Mouse (Mus musculus) retina, postnatal 1 day (tissue): ENCODE data around the gene Pard3.
A peak's percentile ranks its signal among the peaks of the same experiment; 100 is the strongest.

Source experiments
- DNase-seq: peaks from one replicate; pipeline ENCODE4 v3.0.0-alpha.2; 2012

The Pard3 gene

DNA sequence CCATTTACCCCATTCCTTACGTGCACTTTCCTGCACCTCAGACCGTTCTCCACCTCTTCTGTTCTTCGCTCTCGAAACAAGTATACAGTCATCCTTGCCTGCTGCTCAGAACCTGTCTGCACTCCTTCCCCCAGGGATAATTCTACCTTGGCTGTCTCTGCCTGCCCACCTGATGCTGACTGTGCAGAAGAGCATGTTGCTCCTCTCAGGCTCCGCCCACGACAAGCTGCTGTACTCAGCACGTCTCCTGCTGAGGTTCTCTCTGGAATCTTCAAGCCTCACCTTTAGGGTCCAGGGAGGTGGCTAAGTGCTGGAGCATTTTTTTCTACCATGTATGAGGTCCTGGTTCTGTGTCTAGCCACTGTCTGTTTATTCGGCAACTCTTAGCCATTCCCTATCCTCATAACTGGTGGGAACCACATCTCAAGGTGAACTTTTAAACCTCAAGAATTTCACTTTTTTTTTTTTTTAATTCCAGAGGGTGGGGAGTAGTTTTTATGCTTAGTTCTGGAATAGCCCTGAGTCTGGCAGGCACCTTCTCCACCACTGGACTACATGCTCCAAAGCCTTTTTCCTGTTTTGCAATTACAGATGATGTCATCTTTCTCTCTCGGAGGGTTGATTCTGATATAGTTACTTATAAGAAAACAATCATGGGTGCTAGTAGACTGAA, 376.6 kb downstream of the Pard3 start:
- no peak for DNase-seq

DNA sequence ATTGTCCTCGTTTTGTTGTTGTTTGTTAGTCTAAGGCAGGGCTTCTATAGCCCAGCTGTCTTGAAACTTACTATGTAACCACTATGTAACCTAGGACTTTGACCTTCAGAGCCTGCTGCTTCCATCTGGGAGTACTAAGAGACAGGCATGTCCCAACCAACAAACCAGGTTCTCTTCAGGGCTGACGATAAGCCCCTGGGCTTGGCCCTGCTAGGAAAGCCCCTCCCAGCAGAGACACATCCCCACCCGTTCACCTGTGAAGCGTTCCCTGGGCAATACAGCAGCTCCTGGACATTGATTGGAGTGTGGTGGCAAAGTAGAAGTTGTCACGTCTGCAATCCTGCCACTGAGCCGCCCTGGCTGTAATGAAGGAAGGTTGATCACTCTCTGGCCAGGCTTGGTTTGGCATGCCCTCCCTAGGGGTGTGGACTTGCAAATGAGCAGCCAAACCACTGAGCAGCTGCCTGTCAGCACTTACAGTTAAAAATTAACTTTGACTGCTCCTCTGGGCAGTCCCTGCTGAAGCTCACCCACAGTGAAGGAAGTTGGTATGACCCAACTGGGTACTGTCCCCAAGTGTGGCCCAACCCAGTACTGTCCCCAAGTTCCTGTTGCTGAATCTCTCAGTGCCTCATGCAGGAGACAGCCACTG, 377.3 kb downstream of the Pard3 start:
- peak; percentile 8 for DNase-seq

DNA sequence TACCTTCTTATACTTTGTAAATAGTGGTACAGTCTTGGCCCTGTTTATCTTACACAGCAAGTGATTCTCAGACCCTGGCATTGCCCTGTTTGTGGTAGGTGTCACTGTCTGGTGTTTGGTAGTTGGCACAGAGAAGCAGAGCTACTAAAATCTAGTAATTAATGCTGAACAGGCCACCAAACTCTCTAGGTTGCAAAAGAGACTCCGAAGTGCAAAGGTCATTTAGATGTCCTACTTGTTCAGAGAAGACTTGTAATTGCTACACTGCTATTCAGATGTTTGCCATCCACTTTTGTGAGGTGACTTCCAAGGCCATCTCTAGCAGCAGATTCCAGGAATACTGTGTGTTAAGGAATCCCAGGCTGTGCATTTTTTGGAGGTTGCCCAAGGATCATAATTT, 383.7 kb downstream of the Pard3 start:
- no peak for DNase-seq

DNA sequence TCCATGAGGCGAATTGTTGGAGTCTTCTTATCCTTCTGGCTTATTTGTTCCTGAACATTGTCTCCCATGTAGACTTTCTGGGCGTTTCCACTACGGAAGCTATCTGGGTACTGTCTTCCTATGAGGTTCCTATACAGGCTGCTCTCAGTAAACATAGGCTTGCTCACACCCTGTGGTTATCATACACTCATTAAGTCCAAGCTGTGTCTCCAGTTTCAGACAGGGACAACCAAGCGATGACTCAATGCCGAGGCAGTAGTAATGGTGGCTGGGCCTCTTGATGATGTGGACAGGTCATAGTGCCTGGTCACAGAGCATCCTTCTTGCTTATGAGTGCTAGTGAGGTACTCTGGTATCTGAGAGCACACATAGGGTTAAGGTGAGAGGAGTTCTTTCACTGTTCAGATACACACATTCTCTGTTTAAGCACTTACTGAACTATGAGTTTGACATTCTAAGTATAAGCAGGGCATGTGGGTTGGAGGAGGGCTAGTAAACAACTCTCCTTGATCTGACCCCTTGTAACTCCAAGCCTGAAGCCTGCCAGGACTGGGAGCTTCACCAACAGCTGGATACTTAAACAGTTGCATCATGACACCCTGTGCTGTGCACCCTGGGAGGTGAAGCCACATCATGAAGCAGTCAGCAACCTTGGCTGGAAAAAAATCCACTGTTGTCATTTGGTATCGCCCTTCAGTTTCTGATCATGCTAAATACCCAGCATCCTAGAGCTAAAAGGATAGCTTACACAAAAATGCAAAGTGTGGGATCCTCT, 385.6 kb downstream of the Pard3 start:
- DNase-seq = no peak

DNA sequence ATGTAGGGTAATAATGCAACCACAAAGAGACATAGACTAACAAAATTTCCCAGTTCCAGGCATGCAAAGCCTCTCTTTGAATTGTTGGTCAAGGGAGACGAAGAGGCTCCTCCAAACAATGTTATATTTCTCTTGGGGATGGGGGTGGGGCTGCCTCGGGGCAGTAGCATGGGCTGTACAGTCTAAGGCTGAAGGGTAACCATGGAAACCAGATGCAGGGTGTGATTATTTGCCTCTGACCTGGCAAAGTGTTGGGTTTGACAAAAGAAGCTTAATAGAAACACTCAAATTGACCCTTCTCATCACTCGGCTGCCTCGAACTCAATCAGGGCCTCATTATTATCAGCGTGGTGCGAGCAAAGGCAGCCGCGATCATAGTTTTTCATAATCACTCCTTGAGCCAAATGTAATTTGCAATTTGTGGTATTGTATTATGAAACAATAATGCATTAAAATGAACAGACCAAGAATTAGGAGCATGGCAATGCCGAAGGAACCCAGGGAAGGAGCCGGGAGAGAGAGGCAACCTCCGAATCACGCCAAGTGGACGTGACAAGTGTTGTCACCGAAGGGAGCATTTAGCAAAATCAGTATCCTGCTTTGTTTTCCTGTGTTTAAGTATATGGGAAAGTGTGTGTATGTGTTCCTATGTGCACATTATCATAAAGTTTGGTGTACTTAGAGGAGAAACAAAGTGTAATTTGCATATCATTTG, 387.4 kb downstream of the Pard3 start:
- peak; percentile 77 for DNase-seq

DNA sequence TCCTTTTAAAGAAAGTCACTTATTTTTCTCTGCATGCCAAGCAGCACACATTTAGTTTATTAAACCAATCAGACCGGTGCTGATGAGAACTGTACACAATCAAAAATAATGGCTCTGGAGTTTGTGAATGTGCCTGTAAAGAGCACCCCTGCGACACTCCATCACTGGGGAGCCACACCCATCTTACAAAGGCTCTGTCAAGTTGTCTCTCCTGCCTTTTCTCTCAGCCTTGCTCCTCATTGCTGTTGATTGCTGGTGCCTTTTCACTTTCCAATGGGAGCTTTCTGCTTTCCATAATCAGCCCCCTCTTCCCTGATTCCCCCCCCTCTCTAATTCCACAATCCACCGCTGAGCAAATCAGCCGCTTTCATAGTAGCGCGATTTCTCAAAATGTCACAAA, 388.7 kb downstream of the Pard3 start:
- DNase-seq = no peak

DNA sequence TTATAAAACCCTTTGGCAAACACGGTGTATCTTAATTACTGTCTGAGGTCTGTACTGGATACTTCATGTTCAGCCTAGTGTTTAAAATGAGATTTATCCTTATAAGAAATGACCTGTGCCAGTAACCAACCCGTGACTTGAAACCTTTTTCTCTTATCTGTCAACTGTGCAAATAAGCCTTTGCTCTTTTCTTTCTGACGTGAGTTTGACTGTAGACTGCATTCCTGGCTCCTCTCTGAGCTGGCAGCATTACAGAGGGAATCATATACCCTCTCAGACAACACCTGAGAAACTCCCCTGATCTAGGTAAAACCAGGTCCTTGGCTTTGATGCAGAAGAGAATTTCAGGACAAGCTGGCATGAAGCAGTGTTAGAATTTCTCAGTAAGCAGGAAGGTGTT, 394.2 kb downstream of the Pard3 start:
- no peak for DNase-seq

DNA sequence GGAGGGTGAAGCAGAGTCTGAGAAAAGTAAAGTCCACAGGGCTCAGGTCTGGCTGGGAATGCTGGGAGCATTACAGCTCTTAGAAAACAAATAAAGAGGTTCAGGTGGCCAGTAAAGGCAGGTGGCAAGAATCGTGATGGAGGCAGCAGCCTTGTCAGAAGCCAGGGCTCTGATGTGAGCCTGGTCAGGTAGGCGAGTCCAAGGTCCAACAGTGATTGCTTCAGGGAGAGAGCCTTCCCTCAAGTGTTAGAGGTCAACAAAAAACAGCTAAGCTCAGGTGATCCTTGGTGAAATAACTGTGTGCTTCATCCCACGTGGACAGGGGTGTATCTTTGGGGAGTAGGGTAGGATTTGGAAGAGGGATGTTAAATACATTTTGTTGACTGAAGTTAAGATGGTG, 397.5 kb downstream of the Pard3 start:
- no peak for DNase-seq

DNA sequence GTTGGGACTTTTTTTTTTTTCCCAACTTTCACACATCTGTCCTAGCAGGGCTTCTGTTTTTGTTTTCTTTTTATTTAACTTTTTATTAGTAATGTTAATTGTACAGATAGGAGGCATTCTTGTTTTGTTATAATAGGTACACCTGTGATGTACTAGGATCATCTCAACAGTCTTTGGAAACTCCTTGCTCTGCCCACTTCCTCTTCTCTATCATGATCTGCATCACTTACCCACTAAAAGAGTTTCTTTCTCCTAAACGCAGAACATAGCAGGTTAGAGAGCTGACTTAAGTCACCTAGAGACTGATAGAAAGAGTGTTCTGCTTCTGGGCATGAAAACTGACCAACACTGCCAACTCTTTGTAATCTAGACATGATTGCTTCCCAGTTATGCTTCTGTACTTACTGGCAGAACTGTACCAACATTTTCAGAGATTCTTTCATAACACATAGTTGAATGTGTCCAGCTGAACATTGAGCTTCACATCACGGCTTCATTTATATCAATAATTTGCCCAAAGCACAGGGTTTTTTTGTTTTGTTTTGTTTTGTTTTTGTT, 398.8 kb downstream of the Pard3 start:
- no peak for DNase-seq

DNA sequence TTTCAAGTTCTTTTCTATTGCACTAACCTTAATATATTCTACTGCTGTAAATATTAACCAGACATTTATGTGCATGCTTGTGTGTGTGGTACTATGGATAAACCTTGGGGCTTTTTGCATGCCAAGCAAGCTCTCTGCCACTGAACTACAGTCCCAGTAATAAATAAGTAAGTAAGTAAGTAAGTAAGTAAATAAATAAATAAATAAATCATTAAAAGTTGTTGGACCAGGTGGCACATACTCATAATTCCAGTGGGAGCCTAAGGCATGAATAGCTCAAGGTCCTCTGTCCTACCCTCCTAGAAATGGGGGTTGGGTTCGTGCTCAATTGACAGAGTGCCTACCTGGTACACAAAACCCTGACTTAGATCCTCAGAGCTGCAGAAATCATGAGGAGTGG, 400.6 kb downstream of the Pard3 start:
- no peak for DNase-seq

DNA sequence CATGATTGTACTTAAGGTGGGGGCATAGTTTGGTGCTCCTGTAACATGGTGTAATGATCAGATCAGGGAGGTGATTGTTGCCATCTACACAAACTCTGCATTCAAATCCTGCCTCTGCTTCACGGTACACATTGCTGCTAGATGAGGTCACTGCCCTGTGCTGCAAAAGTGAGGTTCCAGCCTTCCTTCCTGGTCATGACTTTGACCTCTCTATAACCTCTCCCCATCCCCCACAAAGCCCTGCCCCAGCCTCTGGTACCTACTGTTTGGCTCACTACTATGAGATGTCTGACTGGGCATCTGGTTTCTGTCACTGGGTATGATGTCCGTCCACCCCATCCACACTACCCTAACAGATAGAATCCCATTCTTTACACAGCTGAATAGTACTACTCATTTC, 408.5 kb downstream of the Pard3 start:
- DNase-seq = no peak

DNA sequence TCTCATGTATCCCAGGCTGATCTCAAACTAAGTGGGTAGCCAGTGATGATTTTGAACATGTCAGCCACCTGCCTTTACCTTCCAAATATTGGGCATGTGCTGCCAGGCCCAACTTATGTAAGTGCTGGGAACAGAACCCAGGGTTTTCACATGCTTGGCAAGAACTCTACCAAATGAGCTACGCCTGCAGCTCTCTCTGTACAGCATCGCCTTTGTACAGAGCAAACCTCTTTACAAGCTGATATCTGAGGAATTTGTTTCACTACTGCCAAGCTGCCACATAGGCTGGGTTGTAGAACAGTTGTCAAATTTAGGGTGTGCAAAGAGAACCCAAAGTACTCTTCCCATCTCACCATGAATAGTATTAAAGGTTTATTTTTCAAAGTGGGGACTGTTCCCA, 416.3 kb downstream of the Pard3 start:
- no peak for DNase-seq

DNA sequence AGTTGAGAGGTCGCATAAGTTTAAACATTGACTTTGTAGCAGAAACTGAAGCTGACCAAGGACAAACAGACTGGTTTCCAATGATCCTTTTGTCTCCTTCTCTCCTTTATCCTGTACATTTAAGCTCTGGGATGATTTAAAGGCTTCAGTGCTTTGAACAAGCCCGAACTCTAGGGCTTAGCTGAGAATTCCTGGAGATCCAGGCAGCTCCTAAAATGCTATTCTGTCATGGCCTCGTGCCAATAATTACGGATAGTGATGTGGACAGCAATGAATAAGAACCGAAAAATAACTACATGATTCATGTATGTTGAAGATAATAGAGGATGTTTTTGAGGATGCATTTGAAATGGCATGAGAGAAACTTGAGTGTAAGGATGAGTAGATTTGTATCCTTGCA, 421.9 kb downstream of the Pard3 start:
- no peak for DNase-seq

DNA sequence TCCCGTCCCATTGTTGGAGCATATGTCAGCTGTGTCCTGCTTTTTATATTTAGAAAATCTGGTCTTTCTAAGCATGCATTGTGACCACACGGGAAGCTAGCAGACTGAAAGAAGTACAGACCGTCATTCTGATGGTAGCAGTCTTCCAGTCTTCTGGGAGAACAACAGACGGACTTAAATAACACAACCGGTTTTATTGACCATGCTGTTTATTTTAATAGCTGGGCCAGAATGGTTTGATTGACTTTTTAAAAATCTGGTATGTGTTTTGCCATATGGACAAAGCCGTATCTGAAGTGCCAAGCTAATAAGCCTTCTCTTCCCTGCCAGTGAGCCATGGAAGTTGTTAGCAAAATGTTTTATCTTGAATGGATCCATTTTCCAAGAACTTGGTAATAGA, 428.3 kb downstream of the Pard3 start:
- no peak for DNase-seq

DNA sequence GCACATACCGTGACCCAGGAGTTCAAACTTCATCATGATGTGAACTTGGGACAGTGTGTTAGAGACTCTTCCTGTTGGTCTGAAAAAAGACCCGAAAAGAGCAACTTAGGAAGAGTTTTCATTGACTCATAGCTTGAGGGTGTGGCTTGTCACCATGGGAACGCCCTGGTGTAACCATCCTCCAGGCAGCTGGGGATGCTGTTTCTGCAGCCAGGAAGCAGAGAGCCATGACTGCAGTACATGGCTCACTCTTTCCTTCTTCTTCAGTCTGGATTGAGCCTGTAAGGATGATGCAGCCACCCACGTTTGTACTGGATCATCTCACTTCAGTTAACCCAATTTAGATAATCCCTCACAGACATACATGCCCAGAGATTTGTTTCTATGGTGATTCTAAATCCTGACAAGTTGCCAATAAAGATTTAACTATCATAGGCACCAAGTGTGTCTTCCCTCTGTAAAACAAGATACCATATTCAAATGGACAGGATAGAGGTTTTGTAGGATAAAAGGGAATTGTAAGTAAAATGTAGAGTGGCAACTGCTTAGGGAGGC, 431.6 kb downstream of the Pard3 start:
- peak; percentile 85 for DNase-seq

DNA sequence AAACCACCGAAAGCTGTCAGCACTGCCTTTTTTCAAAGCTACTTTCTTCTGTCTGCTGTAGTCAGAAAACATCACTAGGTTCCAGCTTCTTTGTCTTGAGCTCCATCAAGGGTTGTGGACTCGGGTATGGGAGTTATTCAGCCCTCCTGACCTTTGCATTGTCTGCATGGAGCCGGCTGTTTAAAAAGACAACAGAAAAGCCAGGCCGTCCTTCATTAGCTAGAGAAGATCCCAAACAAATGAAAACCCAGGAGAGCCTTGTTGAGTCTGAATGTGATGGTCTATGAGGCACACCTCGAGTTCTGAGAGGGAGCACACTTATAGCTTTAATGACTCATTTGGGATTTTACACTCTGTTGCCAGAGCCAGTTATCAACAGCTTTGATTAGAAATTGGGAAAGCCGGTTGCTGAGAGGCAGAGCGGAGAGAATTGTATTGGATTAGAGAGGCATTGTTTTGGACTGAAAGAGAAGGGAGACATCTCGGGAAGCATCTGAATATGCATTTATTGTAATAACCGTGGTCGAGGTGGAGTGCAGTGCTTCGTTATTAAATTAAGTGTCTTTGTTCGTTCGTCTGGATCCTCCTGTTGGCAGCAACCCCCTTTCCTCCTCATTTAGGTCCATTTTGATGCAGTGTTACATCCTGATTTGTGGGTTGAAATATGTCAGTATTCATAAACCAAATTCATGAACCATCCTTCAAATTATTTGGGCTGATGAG, 435.5 kb downstream of the Pard3 start:
- DNase-seq = peak; percentile 55

DNA sequence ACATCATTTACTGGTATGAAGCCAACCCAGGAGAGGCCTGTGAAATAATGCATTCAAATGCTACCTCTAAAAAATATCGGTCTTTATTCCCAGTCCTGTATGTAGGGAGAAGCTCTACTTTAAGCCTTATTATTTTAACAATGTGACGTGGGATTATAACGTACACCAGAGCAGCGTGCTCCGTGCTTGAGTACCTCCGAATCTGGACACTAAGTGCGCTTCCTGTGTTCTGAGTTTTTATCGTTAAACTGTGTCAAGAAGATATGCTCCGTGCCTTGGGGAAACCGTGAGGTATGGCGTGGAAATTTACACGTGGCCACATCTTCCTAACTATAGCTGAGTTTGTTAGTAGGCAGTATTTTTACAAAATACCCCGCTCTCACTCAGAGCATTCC, 436.0 kb downstream of the Pard3 start:
- peak; percentile 17 for DNase-seq

DNA sequence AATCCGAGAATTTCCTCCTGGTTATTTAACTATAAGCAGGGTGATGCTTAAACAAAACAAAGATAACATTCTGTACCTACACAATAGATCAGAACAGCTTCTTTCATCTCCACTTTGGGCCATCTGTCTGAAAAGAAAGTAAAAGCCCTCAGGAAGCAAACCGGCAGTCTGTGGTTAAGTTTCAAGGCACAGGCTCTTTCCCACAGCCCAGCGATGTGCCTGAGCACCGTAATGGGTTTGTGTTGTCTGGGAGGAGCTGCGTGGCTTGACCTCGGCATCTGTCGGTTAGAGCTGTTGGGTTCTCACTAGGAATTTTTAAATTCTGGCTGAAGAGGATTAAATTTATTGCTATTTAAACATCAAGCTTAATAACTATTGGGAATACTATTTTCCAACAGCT, 436.5 kb downstream of the Pard3 start:
- DNase-seq = peak; percentile 57

DNA sequence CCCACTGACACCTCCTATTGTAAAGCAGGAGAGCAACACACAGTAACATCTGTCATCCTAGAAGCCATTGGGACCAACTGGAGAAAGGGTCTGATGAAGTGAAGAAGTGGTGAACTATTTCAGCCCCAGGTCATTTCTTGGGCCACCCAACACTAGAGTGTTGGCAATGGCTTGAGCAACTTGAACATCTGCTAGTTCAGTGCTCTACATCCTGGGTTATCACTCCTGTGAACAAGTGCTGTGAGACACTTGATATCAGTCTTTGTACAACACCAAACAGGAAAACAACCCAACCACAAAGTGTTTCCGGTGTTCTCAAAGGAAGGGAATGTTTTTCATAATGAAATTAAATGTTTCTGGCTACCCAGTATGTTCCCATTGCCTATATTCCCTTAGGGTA, 438.1 kb downstream of the Pard3 start:
- DNase-seq = no peak

DNA sequence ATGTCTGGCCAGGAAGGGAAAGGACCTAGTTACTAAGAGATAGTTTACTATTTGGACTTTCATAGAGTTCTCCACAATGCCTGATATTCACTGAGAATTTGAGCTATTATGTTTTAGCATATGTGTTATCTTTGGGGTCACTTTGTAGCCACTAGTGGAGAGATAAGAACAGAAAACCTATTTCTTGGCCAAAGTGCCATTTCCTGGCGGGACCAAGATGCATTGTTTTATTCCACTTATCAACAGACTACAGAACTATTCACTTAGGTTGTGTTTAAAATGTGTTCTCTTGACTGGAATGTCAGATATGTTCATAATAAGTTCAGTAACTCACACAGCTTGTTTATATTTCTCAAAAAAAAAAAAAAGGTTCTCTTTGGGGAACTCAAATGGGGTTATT, 441.6 kb downstream of the Pard3 start:
- no peak for DNase-seq

DNA sequence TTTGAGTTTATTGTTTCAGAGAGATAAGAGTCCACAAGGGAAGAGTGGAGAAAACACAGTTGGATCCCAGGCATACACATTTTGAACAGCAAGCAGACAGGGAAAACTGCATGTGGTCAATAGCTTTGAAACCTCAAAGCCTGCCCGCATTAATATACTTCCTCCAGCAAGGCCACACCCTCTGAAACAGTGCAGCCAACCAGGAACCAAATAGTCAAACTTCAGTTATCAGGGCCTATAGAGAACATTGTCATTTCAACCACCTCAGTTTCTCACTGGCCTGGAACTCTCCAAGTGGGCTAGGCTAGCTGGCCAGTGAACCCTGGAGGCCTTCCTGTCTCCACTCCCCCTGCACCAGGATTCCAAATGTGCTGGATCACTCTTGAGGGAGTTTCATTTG, 442.6 kb downstream of the Pard3 start:
- DNase-seq = no peak

DNA sequence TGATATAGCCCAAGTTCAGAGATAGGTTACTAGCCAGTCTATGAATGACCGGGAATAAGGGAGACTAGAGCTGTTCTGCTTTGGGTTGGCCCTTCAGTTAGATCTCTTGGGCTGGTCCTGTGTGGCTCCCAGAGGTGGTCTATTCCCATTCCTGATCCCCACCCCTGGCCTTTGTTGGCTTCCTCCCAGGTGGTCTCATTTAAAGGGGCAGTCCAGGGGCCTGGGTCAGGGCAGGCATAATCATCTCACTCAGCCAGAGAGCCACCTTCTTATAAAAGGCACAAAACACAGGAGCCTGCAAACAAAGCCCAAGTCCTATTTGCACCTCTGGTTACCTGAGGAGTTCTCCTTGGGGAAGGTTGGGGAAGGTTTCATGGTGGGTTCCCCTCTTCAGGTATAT, 447.6 kb downstream of the Pard3 start:
- no peak for DNase-seq
